Mouse (Mus musculus) liver, adult (tissue): ENCODE data around the gene Fam169a.
A peak's percentile ranks its signal among the peaks of the same experiment; 100 is the strongest.

Experiments
- GATA4 ChIP-seq: IDR thresholded peaks from 2 replicates; pipeline ENCODE4 v1.6.1; 2014; ENCODE audit warnings: mild to moderate bottlenecking, low read length; ENCODE audit not compliant: insufficient replicate concordance

The Fam169a gene

GRCm38 (mm10) chr13:97145834-97146233 lies 78.7 kb downstream of the Fam169a start:
- no peak for TF ChIP-seq GATA4

- peak; percentile 76; the same call in 1 of the 2 replicates for TF ChIP-seq GATA4
Observed at GRCm38 (mm10) chr13:97175520-97176264, 108.6 kb downstream of the Fam169a start.

GRCm38 (mm10) chr13:97176731-97177130 lies 109.6 kb downstream of the Fam169a start:
- no peak for TF ChIP-seq GATA4

GRCm38 (mm10) chr13:97178943-97179342 lies 111.9 kb downstream of the Fam169a start:
- no peak for TF ChIP-seq GATA4

- no peak for TF ChIP-seq GATA4
Observed at GRCm38 (mm10) chr13:97180113-97180828, 113.2 kb downstream of the Fam169a start.
